Mouse (Mus musculus): ENCODE measurements around the gene Clasp1. TPM values are rescaled to one million over a fixed set of nuclear protein-coding genes. Genes with fewer than 3 reads are reported as not detected.

The Clasp1 gene
- total and polyA plus RNA-seq, 3 experiments = 32.0 to 53.2 (median 42.2) TPM

DNA sequence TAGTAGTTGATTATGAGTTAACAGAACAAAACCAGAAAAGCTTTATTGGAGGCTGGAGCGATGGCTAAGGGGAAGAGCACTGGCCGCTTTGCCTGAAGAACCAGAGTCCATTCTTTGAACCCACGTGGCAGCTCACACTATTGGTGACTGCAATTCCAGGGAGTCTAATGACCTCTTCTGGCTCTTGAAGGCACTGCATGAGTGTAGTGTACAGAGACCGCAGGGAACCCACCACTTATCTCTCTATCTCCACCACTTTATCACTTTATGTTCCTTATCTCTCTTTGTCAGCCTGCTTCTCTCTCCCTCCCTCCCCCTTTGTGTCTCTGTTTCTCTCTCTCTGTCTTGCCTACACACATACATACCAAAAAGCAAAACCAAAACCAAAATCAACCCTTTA is 88.1 kb downstream of the Clasp1 start (continued):
- TF ChIP-seq ZNF384 (IDR thresholded peaks at IDR 0.05; ENCODE audit: low read depth, low read length) (no peak), CHD1 (IDR thresholded peaks at IDR 0.05; ENCODE audit: low read depth, low read length) (no peak), PAX5 (IDR thresholded peaks at IDR 0.05; ENCODE audit: low read length) (no peak), ZMIZ1 (IDR thresholded peaks at IDR 0.05; ENCODE audit: low read depth, low read length) (no peak), CHD2 (IDR thresholded peaks at IDR 0.05; ENCODE audit: low read length) (no peak), USF2 (conservative IDR thresholded peaks at IDR 0.05; ENCODE audit: low read depth, low read length) (no peak), ETS1 (conservative IDR thresholded peaks at IDR 0.05; ENCODE audit: low read depth, low read length) (no peak), GABPA (IDR thresholded peaks at IDR 0.05; ENCODE audit: insufficient replicate concordance, low read depth, low read length) (no peak)

DNA sequence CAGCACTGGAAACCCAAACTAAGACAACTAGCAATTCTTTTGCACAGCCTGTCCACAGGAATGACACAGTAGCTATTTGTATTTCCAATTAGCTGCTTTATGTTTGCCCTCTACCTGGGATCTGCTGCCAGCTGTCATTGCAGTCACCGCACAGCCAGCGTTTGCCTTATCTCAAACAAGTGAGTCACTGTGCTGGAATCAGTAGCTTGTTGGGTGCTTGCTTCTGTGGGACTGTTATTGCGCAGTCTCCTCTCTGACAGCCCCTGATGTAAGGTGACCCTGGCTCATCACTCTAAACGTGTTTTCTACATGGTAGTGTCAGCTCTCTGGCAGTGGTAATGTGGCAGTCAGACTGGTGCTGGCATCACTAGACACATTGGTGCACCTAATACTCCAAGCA is 90.4 kb downstream of the Clasp1 start:
- H3K9ac ChIP-seq (ENCODE audit: insufficient read depth, low read depth) = no peak overlapping the region
- no peak overlapping the region for H3K27ac ChIP-seq (ENCODE audit: insufficient read depth, low read depth)
- H3K9me3 ChIP-seq (replicated peaks; ENCODE audit: low read length) = no peaks in the 10 kb centered on the region
- TF ChIP-seq EP300 (IDR thresholded peaks at IDR 0.05; ENCODE audit: low read length) = no peak
- TF ChIP-seq ZC3H11A (IDR thresholded peaks at IDR 0.05; ENCODE audit: low read depth, low read length) = no peak
- no peak for TF ChIP-seq MEF2A (IDR thresholded peaks at IDR 0.05; ENCODE audit: borderline replicate concordance, low read depth, low read length)
- TF ChIP-seq ELF1 (IDR thresholded peaks at IDR 0.05; ENCODE audit: low read depth, low read length) = no peak
- no peak for TF ChIP-seq KAT2A (IDR thresholded peaks at IDR 0.05; ENCODE audit: insufficient replicate concordance, low read length)
- peaks cover 35 to 75% of the 10 kb centered on the region in 2 experiments for H3K36me3 ChIP-seq (replicated peaks in 1 of 2; ENCODE audit: control insufficient read depth in 1 of 2, insufficient read depth in 1 of 2, low read length in 1 of 2)
- H3K4me2 ChIP-seq (ENCODE audit: insufficient read depth, low read depth, poor library complexity, severe bottlenecking) = no peak overlapping the region
- H3K4me3 ChIP-seq (replicated peaks in 1 of 3; ENCODE audit: low read depth in 2 of 3, low read length in 2 of 3, poor library complexity in 1 of 3) = no peak overlapping the region
- dilution Hi-C loops (cut with MboI; ENCODE audit: extremely low pct_ligation_motif_present, extremely low pct_unique_long_range_greater_than_20kb, low sequenced_read_pairs) (no loop called here), in situ Hi-C loops (cut with MboI; ENCODE audit: low pct_ligation_motif_present, low pct_unique_long_range_greater_than_20kb, low sequenced_read_pairs) (no loop called here)
- no peak for DNase-seq (ENCODE audit: extremely low read depth)
- H3K79me2 ChIP-seq (replicated peaks; ENCODE audit: control insufficient read depth, extremely low read depth, insufficient read depth, poor library complexity, severe bottlenecking) = no peaks in the 10 kb centered on the region; the same call in none of the 2 replicates
- peaks cover 13 to 37% of the 10 kb centered on the region in 2 experiments for H3K4me1 ChIP-seq (ENCODE audit: control insufficient read depth in 1 of 2, insufficient read depth in 2 of 2)
- no peaks in the 10 kb centered on the region for H3K27me3 ChIP-seq (replicated peaks)

DNA sequence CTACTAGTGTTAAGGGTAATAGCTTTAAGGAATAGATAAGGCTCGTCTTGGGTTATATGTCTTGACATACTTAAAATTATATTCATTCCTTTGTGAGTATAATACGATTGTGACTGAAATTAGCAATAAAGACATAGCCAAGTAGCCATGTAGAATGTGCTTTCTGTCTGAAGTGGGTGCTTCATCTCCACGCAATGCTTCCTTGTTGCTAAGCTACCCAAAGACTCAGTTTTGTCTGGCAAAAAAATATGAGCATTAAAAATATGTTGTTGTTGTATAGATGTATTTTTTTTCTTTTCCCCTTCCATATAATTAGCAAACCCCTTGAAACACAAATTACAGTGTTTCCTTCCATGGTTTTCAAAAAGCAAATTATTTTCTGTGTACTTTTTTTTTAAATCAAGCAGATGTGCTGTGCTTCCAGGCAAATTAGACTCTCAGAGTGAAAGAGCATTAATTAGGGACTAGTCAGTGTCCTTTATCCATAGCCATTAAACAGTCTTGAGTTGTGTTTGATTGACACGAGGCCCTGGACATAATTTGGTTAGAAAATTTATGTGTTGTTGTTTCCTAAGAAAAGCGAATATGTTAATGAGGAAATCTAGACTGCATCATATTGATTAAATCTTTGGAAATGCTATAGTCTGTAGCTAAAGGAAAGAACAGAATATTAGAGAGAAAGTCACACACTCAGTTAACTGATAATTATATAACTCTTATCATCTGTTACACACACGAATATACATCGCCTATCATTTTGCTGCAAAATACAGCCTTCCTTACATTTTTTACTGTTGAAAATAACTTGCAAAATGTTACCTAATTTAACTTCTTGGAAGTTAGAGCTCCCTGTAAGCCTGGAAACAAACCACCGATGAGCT is 91.9 kb downstream of the Clasp1 start:
- Histone ChIP-seq H3K9me3 (replicated peaks; ENCODE audit: low read length) (no peaks in the 10 kb centered on the region), H3K4me2 (ENCODE audit: insufficient read depth, low read depth, poor library complexity, severe bottlenecking) (no peak overlapping the region), H3K27ac (ENCODE audit: insufficient read depth, low read depth) (no peak overlapping the region), H3K4me3 (replicated peaks in 1 of 3; ENCODE audit: low read depth in 2 of 3, low read length in 2 of 3, poor library complexity in 1 of 3) (no peak overlapping the region), H3K27me3 (replicated peaks) (no peaks in the 10 kb centered on the region), H3K4me1 (ENCODE audit: control insufficient read depth in 1 of 2, insufficient read depth in 2 of 2) (peaks cover 13 to 37% of the 10 kb centered on the region in 2 experiments), H3K79me2 (replicated peaks; ENCODE audit: control insufficient read depth, extremely low read depth, insufficient read depth, poor library complexity, severe bottlenecking) (no peaks in the 10 kb centered on the region; the same call in none of the 2 replicates), H3K36me3 (replicated peaks in 1 of 2; ENCODE audit: control insufficient read depth in 1 of 2, insufficient read depth in 1 of 2, low read length in 1 of 2) (peaks cover 27 to 76% of the 10 kb centered on the region in 2 experiments), H3K9ac (ENCODE audit: insufficient read depth, low read depth) (no peak overlapping the region)
- no peak for DNase-seq (ENCODE audit: extremely low read depth)
- dilution Hi-C loops (cut with MboI; ENCODE audit: extremely low pct_ligation_motif_present, extremely low pct_unique_long_range_greater_than_20kb, low sequenced_read_pairs) (no loop called here), in situ Hi-C loops (cut with MboI; ENCODE audit: low pct_ligation_motif_present, low pct_unique_long_range_greater_than_20kb, low sequenced_read_pairs) (no loop called here)
- TF ChIP-seq MYC (IDR thresholded peaks at IDR 0.05; ENCODE audit: low read depth, low read length) = no peak
- TF ChIP-seq SIN3A (IDR thresholded peaks at IDR 0.05; ENCODE audit: low read length) = no peak
- TF ChIP-seq USF2 (conservative IDR thresholded peaks at IDR 0.05; ENCODE audit: low read depth, low read length) = no peak
- no peak for TF ChIP-seq TBP (conservative IDR thresholded peaks at IDR 0.05; ENCODE audit: low read depth, low read length)
- no peak for TF ChIP-seq JUND (conservative IDR thresholded peaks at IDR 0.05; ENCODE audit: low read depth, low read length)
- no peak for TF ChIP-seq MXI1 (IDR thresholded peaks at IDR 0.05; ENCODE audit: low read depth, low read length)
- TF ChIP-seq EP300 (IDR thresholded peaks at IDR 0.05; ENCODE audit: low read length) = no peak
- no peak for TF ChIP-seq POLR2A (IDR thresholded peaks at IDR 0.05; ENCODE audit: low read depth, low read length)
